Mouse (Mus musculus) B cell, adult 67 days (primary cell): ENCODE results near the gene Olfr1467. TPM values are rescaled to one million over a fixed set of nuclear protein-coding genes. Genes with fewer than 3 reads are reported as not detected.

Source experiments
- total RNA-seq, 2 experiments: library from RNA; stranded (reverse); gene quantifications; 4 replicates each; pipeline ENCODE4 v1.2.4; 2023

Gene Olfr1467
- not detected for total RNA-seq

GRCm38 (mm10) chr19:13361936-13362335 lies at the start of gene Olfr1467:
Gene Olfr1467 (plus strand): TSS chr19:13362236.

GRCm38 (mm10) chr19:13315441-13315840 lies 46.6 kb upstream of the Olfr1467 start, which contains the start of gene Olfr1465:
Gene Olfr1465 (minus strand): TSS chr19:13315541.

GRCm38 (mm10) chr19:13338562-13338961 lies 23.5 kb upstream of the Olfr1467 start, which contains the start of gene Olfr1466:
Gene Olfr1466 (plus strand): TSS chr19:13338862.

GRCm38 (mm10) chr19:13407549-13407948 lies 45.5 kb downstream of the Olfr1467 start, which contains the start of gene Olfr1469:
Gene Olfr1469 (plus strand): TSS chr19:13407849.

Other genes with a start within 250 kb of the Olfr1467 start
- under 1 TPM; 0.12 to 0.24 TPM for gene Olfr1459, start 212.7 kb upstream of the Olfr1467 start, total RNA-seq
- not detected for gene Olfr1461, start 199.2 kb upstream of the Olfr1467 start, total RNA-seq
- not detected for gene Olfr1462, start 176.5 kb upstream of the Olfr1467 start, total RNA-seq
- not detected for gene Olfr1463, start 130.9 kb upstream of the Olfr1467 start, total RNA-seq
- not detected for gene Olfr1465, start 46.7 kb upstream of the Olfr1467 start, total RNA-seq
- gene Olfr1466, start 23.4 kb upstream of the Olfr1467 start, total RNA-seq = not detected
- not detected for gene Olfr1469, start 45.6 kb downstream of the Olfr1467 start, total RNA-seq
- gene Olfr1471, start 81.2 kb downstream of the Olfr1467 start, total RNA-seq = not detected
- gene Olfr1472, start 93.8 kb downstream of the Olfr1467 start, total RNA-seq = not detected
- gene Olfr1474, start 107.3 kb downstream of the Olfr1467 start, total RNA-seq = not detected
- not detected for gene Olfr1475, start 118.0 kb downstream of the Olfr1467 start, total RNA-seq
- gene Olfr1477, start 138.3 kb downstream of the Olfr1467 start, total RNA-seq = not detected
- gene Olfr1480, start 165.7 kb downstream of the Olfr1467 start, total RNA-seq = not detected
- not detected for gene Olfr1484, start 221.3 kb downstream of the Olfr1467 start, total RNA-seq